Mouse (Mus musculus) small intestine, adult 2 months (tissue): Measurements from ENCODE around the gene Msl2.

Experiments
- CTCF ChIP-seq: fragments of 200-500 bp; IDR thresholded peaks from 2 replicates; pipeline ENCODE4 v1.5.1; 2012; ENCODE audit warnings: low read depth, mild to moderate bottlenecking, control low read depth, inconsistent platforms, low read length, moderate library complexity, mixed read lengths; ENCODE audit not compliant: insufficient replicate concordance, insufficient read length; ENCODE audit errors: extremely low read depth
- POLR2A ChIP-seq: fragments of 200-500 bp; IDR thresholded peaks from 2 replicates; pipeline ENCODE4 v1.6.1; 2012; ENCODE audit warnings: low read depth, mild to moderate bottlenecking, control low read depth, inconsistent platforms, low read length, moderate library complexity

DNA sequence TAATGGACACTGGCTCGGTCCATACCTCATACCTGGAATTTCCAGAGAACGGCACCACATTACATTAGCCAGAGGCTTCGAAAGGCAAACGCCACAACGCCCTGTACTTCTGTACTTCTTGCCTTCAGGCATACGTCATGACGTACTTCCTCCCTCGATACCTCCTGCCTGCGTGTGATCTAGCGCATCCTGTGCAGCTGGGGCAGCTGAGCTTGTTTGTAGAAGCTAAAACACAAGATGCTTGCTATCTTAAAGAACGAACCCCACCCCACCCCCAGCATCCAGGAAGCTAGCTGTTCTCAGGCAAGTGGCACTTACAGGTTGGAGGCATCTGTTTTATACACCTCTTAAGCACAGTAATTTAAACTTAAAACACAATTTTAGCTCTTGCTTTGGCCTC, 12.9 kb upstream of the Msl2 start:
- TF ChIP-seq POLR2A, result no peak
- no peak for TF ChIP-seq CTCF
